Mouse (Mus musculus): Measurements from ENCODE around the gene Ddc. TPM values are rescaled to one million over a fixed set of nuclear protein-coding genes. Genes with fewer than 3 reads are reported as not detected.

Ddc gene
- polyA plus RNA-seq, 1 experiment from 2014 or later: 48.5 TPM

- ATAC-seq (ENCODE audit: insufficient read depth, low FRiP score, low read depth): no peak
- 0 out of 2 replicates have a peak, but pooled peaks cover 3% of the 10 kb centered on the region for H3K4me1 ChIP-seq
- H3K27me3 ChIP-seq (replicated peaks): no peaks in the 10 kb centered on the region
- no peak overlapping the region for H3K27ac ChIP-seq
- no peak overlapping the region for H3K4me2 ChIP-seq
- H3K36me3 ChIP-seq: peaks cover 15% of the 10 kb centered on the region
- no peaks in the 10 kb centered on the region for H3K9me3 ChIP-seq
- H3K4me3 ChIP-seq (replicated peaks): no peak overlapping the region
- WGBS: 76% methylated on average over 8 of the region's 8 CpGs
- no peak overlapping the region for H3K9ac ChIP-seq
Observed at GRCm38 (mm10) chr11:11934808-11935207, 36.9 kb upstream of the Ddc start.

- H3K4me1 ChIP-seq: no peaks in the 10 kb centered on the region
- WGBS: 50% methylated on average over 11 of the region's 11 CpGs
- peak; percentile 32; the same call in 1 of the 2 replicates for ATAC-seq (ENCODE audit: insufficient read depth, low FRiP score, low read depth)
- no peaks in the 10 kb centered on the region for H3K9me3 ChIP-seq
- no peak overlapping the region for H3K4me2 ChIP-seq
- H3K36me3 ChIP-seq: peaks cover 10% of the 10 kb centered on the region
- 0 out of 2 replicates have a peak overlapping the region, but pooled peaks have one; percentile 36 for H3K27ac ChIP-seq
- H3K27me3 ChIP-seq (replicated peaks): no peaks in the 10 kb centered on the region
- H3K4me3 ChIP-seq (replicated peaks): no peak overlapping the region
- H3K9ac ChIP-seq: no peak overlapping the region
Observed at GRCm38 (mm10) chr11:11932102-11932789, 34.3 kb upstream of the Ddc start.

- Histone ChIP-seq H3K36me3 (peaks cover 9% of the 10 kb centered on the region), H3K27ac (0 out of 2 replicates have a peak overlapping the region, but pooled peaks have one; percentile 36)
- 74% methylated on average over 5 of the region's 5 CpGs for WGBS
Observed at GRCm38 (mm10) chr11:11931688-11932087, 33.7 kb upstream of the Ddc start.

GRCm38 (mm10) chr11:11930527-11930926 lies 32.6 kb upstream of the Ddc start:
- Histone ChIP-seq H3K4me2 (no peak overlapping the region), H3K27ac (no peak overlapping the region), H3K27me3 (replicated peaks) (no peaks in the 10 kb centered on the region), H3K9ac (no peak overlapping the region), H3K9me3 (no peaks in the 10 kb centered on the region), H3K4me3 (replicated peaks) (no peak overlapping the region), H3K4me1 (no peaks in the 10 kb centered on the region), H3K36me3 (peaks cover 9% of the 10 kb centered on the region)
- WGBS: 80% methylated on average over 11 of the region's 11 CpGs
- ATAC-seq (ENCODE audit: insufficient read depth, low FRiP score, low read depth): no peak

More at GRCm38 (mm10) chr11:11931688-11932087, 33.7 kb upstream of the Ddc start:
- Histone ChIP-seq H3K27me3 (replicated peaks) (no peaks in the 10 kb centered on the region), H3K4me1 (no peaks in the 10 kb centered on the region), H3K4me2 (no peak overlapping the region), H3K9ac (no peak overlapping the region), H3K9me3 (no peaks in the 10 kb centered on the region), H3K4me3 (replicated peaks) (no peak overlapping the region)
- no peak for ATAC-seq (ENCODE audit: insufficient read depth, low FRiP score, low read depth)

- no peak overlapping the region for H3K4me3 ChIP-seq (replicated peaks)
- H3K9ac ChIP-seq: no peak overlapping the region
- H3K27ac ChIP-seq: no peak overlapping the region
- H3K27me3 ChIP-seq (replicated peaks): no peaks in the 10 kb centered on the region
- WGBS: 90% methylated on average over 3 of the region's 3 CpGs
- H3K9me3 ChIP-seq: no peaks in the 10 kb centered on the region
- H3K4me1 ChIP-seq: no peaks in the 10 kb centered on the region
- no peak for ATAC-seq (ENCODE audit: insufficient read depth, low FRiP score, low read depth)
- no peak overlapping the region for H3K4me2 ChIP-seq
- H3K36me3 ChIP-seq: peaks cover 3% of the 10 kb centered on the region; the same call in 1 of the 2 replicates
Observed at GRCm38 (mm10) chr11:11929059-11929458, 31.1 kb upstream of the Ddc start.

- no peak overlapping the region for H3K9ac ChIP-seq
- no peaks in the 10 kb centered on the region for H3K4me1 ChIP-seq
- 79% methylated on average over 2 of the region's 2 CpGs for WGBS
- no peaks in the 10 kb centered on the region for H3K9me3 ChIP-seq
- ATAC-seq (ENCODE audit: insufficient read depth, low FRiP score, low read depth): no peak
- no peaks in the 10 kb centered on the region for H3K27me3 ChIP-seq (replicated peaks)
- peaks cover under 1% of the 10 kb centered on the region; the same call in 1 of the 2 replicates for H3K36me3 ChIP-seq
- no peak overlapping the region for H3K27ac ChIP-seq
- H3K4me3 ChIP-seq (replicated peaks): no peak overlapping the region
- no peak overlapping the region for H3K4me2 ChIP-seq
Observed at GRCm38 (mm10) chr11:11928586-11928985, 30.6 kb upstream of the Ddc start.

GRCm38 (mm10) chr11:11923900-11924299 lies 26.0 kb upstream of the Ddc start:
- WGBS: 53% methylated on average over 3 of the region's 3 CpGs
- Histone ChIP-seq H3K4me3 (replicated peaks) (no peak overlapping the region), H3K27ac (no peak overlapping the region), H3K9ac (no peak overlapping the region), H3K36me3 (no peaks in the 10 kb centered on the region), H3K9me3 (no peaks in the 10 kb centered on the region), H3K27me3 (replicated peaks) (no peaks in the 10 kb centered on the region), H3K4me1 (no peaks in the 10 kb centered on the region), H3K4me2 (no peak overlapping the region)
- ATAC-seq (ENCODE audit: insufficient read depth, low FRiP score, low read depth): no peak

GRCm38 (mm10) chr11:11923345-11923744 lies 25.4 kb upstream of the Ddc start:
- 86% methylated on average over 3 of the region's 3 CpGs for WGBS
- no peaks in the 10 kb centered on the region for H3K27me3 ChIP-seq (replicated peaks)
- no peak overlapping the region for H3K4me3 ChIP-seq (replicated peaks)
- H3K27ac ChIP-seq: no peak overlapping the region
- no peaks in the 10 kb centered on the region for H3K9me3 ChIP-seq
- no peak for ATAC-seq (ENCODE audit: insufficient read depth, low FRiP score, low read depth)
- H3K4me2 ChIP-seq: no peak overlapping the region
- no peaks in the 10 kb centered on the region for H3K4me1 ChIP-seq
- no peaks in the 10 kb centered on the region for H3K36me3 ChIP-seq
- no peak overlapping the region for H3K9ac ChIP-seq

- no peak overlapping the region for H3K27ac ChIP-seq
- H3K9ac ChIP-seq: no peak overlapping the region
- H3K36me3 ChIP-seq: no peaks in the 10 kb centered on the region
- H3K9me3 ChIP-seq: no peaks in the 10 kb centered on the region
- no peaks in the 10 kb centered on the region for H3K4me1 ChIP-seq
- no peak for ATAC-seq (ENCODE audit: insufficient read depth, low FRiP score, low read depth)
- H3K4me3 ChIP-seq (replicated peaks): no peak overlapping the region
- H3K27me3 ChIP-seq (replicated peaks): no peaks in the 10 kb centered on the region
- WGBS: 88% methylated on average over 2 of the region's 2 CpGs
- no peak overlapping the region for H3K4me2 ChIP-seq
Observed at GRCm38 (mm10) chr11:11922106-11922505, 24.2 kb upstream of the Ddc start.

- Histone ChIP-seq H3K9ac (no peak overlapping the region), H3K27me3 (replicated peaks) (no peaks in the 10 kb centered on the region), H3K36me3 (no peaks in the 10 kb centered on the region), H3K4me1 (no peaks in the 10 kb centered on the region), H3K4me3 (replicated peaks) (no peak overlapping the region), H3K27ac (peak overlapping the region; percentile 31), H3K4me2 (no peak overlapping the region), H3K9me3 (no peaks in the 10 kb centered on the region)
- 35% methylated on average over 7 of the region's 7 CpGs for WGBS
- ATAC-seq (ENCODE audit: insufficient read depth, low FRiP score, low read depth): no peak
Observed at GRCm38 (mm10) chr11:11907703-11908413, 9.9 kb upstream of the Ddc start.

GRCm38 (mm10) chr11:11905518-11905917 lies 7.6 kb upstream of the Ddc start:
- H3K4me1 ChIP-seq: no peaks in the 10 kb centered on the region
- H3K9me3 ChIP-seq: no peaks in the 10 kb centered on the region
- H3K9ac ChIP-seq: no peak overlapping the region
- no peak for ATAC-seq (ENCODE audit: insufficient read depth, low FRiP score, low read depth)
- H3K4me3 ChIP-seq (replicated peaks): no peak overlapping the region
- H3K27ac ChIP-seq: no peak overlapping the region
- no peaks in the 10 kb centered on the region for H3K27me3 ChIP-seq (replicated peaks)
- H3K4me2 ChIP-seq: no peak overlapping the region
- H3K36me3 ChIP-seq: no peaks in the 10 kb centered on the region

- no peak for ATAC-seq (ENCODE audit: insufficient read depth, low FRiP score, low read depth)
- Histone ChIP-seq H3K36me3 (no peaks in the 10 kb centered on the region), H3K4me1 (no peaks in the 10 kb centered on the region), H3K4me2 (no peak overlapping the region), H3K27ac (no peak overlapping the region), H3K9ac (no peak overlapping the region), H3K9me3 (no peaks in the 10 kb centered on the region), H3K27me3 (replicated peaks) (no peaks in the 10 kb centered on the region), H3K4me3 (replicated peaks) (no peak overlapping the region)
- 64% methylated on average over 5 of the region's 5 CpGs for WGBS
Observed at GRCm38 (mm10) chr11:11904995-11905394, 7.1 kb upstream of the Ddc start.
